Comparison of ENCODE assay signal across 11 mouse cellular contexts in genomic region chr17:27012909-27013308, GRCm38 (mm10). TPM values are rescaled to one million over a fixed set of nuclear protein-coding genes. Genes with fewer than 3 reads are reported as not detected.
DNase-seq lines count a peak whose midpoint lies in the region; ATAC-seq and TF ChIP-seq lines count a peak whose summit lies in the region.
"Had no signal": no experiment of that assay in that cellular context is flagged by ENCODE, and none has a peak within 500 bp of the region (broad histone marks: within the 10 kb centered on the region; RNA-seq: fewer than 3 reads in every experiment).

No protein-coding gene starts in this region.

- no peaks in the 10 kb centered on the region for H3K27me3 ChIP-seq in neural tube, embryonic 11.5 days (ENCODE audit: control insufficient read depth, insufficient read depth, low read length)
- H3K27me3 ChIP-seq in neural tube, embryonic 15.5 days (replicated peaks) = no peaks in the 10 kb centered on the region
- no peaks in the 10 kb centered on the region for H3K27me3 ChIP-seq in forebrain, postnatal 0 days (ENCODE audit: insufficient read depth, low read length)

- 0 out of 2 replicates have a peak overlapping the region, but pooled peaks have one; percentile 29 for H3K27ac ChIP-seq in neural tube, embryonic 11.5 days (ENCODE audit: low read depth, low read length)
- no peak overlapping the region for H3K27ac ChIP-seq in neural tube, embryonic 15.5 days (replicated peaks)
- H3K27ac ChIP-seq in left cerebral cortex, adult 2 months = peak overlapping the region; percentile 42
- no peak overlapping the region for H3K27ac ChIP-seq in forebrain, postnatal 0 days (ENCODE audit: low read depth, low read length)
- H3K27ac ChIP-seq: hindbrain, embryonic 14.5 days had no signal

- WGBS in neural tube, embryonic 11.5 days = 22% methylated on average over 6 of the region's 6 CpGs
- 18% methylated on average over 6 of the region's 6 CpGs for WGBS in neural tube, embryonic 15.5 days
- WGBS in forebrain, postnatal 0 days = 44% methylated on average over 6 of the region's 6 CpGs

- H3K36me3 ChIP-seq in neural tube, embryonic 11.5 days (ENCODE audit: control insufficient read depth, insufficient read depth, low read length) = no peaks in the 10 kb centered on the region
- no peaks in the 10 kb centered on the region for H3K36me3 ChIP-seq in neural tube, embryonic 15.5 days
- no peaks in the 10 kb centered on the region for H3K36me3 ChIP-seq in forebrain, postnatal 0 days (ENCODE audit: insufficient read depth)

- H3K9ac ChIP-seq in neural tube, embryonic 11.5 days (ENCODE audit: low read length) = peak overlapping the region; percentile 14; the same call in 1 of the 2 replicates
- no peak overlapping the region for H3K9ac ChIP-seq in neural tube, embryonic 15.5 days (replicated peaks)
- H3K9ac ChIP-seq in forebrain, postnatal 0 days = no peak overlapping the region
- H3K9ac ChIP-seq: hindbrain, embryonic 14.5 days had no signal

- peak; percentile 40 for DNase-seq in CD4-positive, CD25-positive, alpha-beta regulatory T cell, adult 2 months (ENCODE audit: low read depth, low spot score)
- peak; percentile 43 for DNase-seq in neural tube, embryonic 11.5 days (ENCODE audit: low spot score)
- DNase-seq in left cerebral cortex, adult 2 months (ENCODE audit: extremely low spot score in 1 of 2, low spot score in 2 of 2) = peak in 1 of 2 experiments; percentile 46
- peak; percentile 41 for DNase-seq in mesoderm, embryonic 11.5 days (ENCODE audit: low read depth, low spot score)
- no peak for DNase-seq in urinary bladder, adult 18-20 months (ENCODE audit: low spot score in 2 of 2)
- no peak for DNase-seq in forebrain, postnatal 0 days
- DNase-seq: cerebellum, adult 11-12 months; layer of hippocampus, adult 9-11 months had no signal

- peaks cover under 1% of the 10 kb centered on the region; the same call in 1 of the 2 replicates for H3K4me1 ChIP-seq in neural tube, embryonic 11.5 days (ENCODE audit: control insufficient read depth, insufficient read depth, low read length)
- H3K4me1 ChIP-seq in neural tube, embryonic 15.5 days = peaks cover 17% of the 10 kb centered on the region
- H3K4me1 ChIP-seq in forebrain, postnatal 0 days (ENCODE audit: insufficient read depth) = no peaks in the 10 kb centered on the region; the same call in 1 of the 2 replicates

- no peak overlapping the region; the same call in 1 of the 2 replicates for H3K4me2 ChIP-seq in neural tube, embryonic 11.5 days (ENCODE audit: low read depth)
- no peak overlapping the region for H3K4me2 ChIP-seq in neural tube, embryonic 15.5 days
- no peak overlapping the region for H3K4me2 ChIP-seq in forebrain, postnatal 0 days (ENCODE audit: low read depth)
- H3K4me2 ChIP-seq: hindbrain, embryonic 14.5 days had no signal

- intact Hi-C loops in left cerebral cortex, adult 2 months (cut with DNase I) = loop anchor here (5.0 kb wide), 1 partner anchor 66 kb away; no protein-coding TSS in a partner anchor

- no peak overlapping the region for H3K4me3 ChIP-seq in neural tube, embryonic 11.5 days (ENCODE audit: low read depth, low read length)
- no peak overlapping the region for H3K4me3 ChIP-seq in neural tube, embryonic 15.5 days (replicated peaks)
- H3K4me3 ChIP-seq in left cerebral cortex, adult 2 months = no peak overlapping the region
- H3K4me3 ChIP-seq in forebrain, postnatal 0 days (ENCODE audit: low read depth, low read length) = no peak overlapping the region

- ATAC-seq in CD4-positive, CD25-positive, alpha-beta regulatory T cell, adult 4 months = no peak
- no peak for ATAC-seq in neural tube, embryonic 11.5 days (ENCODE audit: insufficient read depth, low FRiP score, low TSS enrichment)
- no peak for ATAC-seq in neural tube, embryonic 15.5 days (ENCODE audit: low FRiP score)
- ATAC-seq in forebrain, postnatal 0 days = no peak

- no peaks in the 10 kb centered on the region for H3K9me3 ChIP-seq in neural tube, embryonic 11.5 days (ENCODE audit: control insufficient read depth, low read length)
- no peaks in the 10 kb centered on the region for H3K9me3 ChIP-seq in neural tube, embryonic 15.5 days (replicated peaks)
- H3K9me3 ChIP-seq in forebrain, postnatal 0 days (ENCODE audit: low read length) = no peaks in the 10 kb centered on the region

- TF ChIP-seq CTCF in left cerebral cortex, adult 2 months (IDR thresholded peaks at IDR 0.05) = no peak
- TF ChIP-seq CTCF in forebrain, postnatal 0 days (IDR thresholded peaks at IDR 0.05; ENCODE audit: low read depth) = no peak

RNA-seq across cellular contexts. Expression of gene Bak1, which starts 15.9 kb away (rescaled TPM):
- polyA plus RNA-seq in CD4-positive, CD25-positive, alpha-beta regulatory T cell, adult 4 months (2017; shearing (Covaris generic)) = 1 to 10 TPM; 3.2 to 4.8 TPM
- 8.2 and 8.3 TPM in 2 replicates for polyA plus RNA-seq in neural tube, embryonic 11.5 days (2014; fragmentation: Nextera tagmentation; extraction: Ambion mirVana)
- 4.5 TPM in 2 replicates for polyA plus RNA-seq in neural tube, embryonic 15.5 days (2015; fragmentation: Nextera tagmentation; extraction: Ambion mirVana)
- 10 to 100 TPM; 13.0 to 14.0 TPM for total RNA-seq in left cerebral cortex, adult 2 months (2021)
- total RNA-seq in forebrain, postnatal 0 days (2014; rRNA removed) = 36.5 and 48.1 TPM in 2 replicates
- polyA plus RNA-seq in forebrain, postnatal 0 days (2015; fragmentation: Nextera tagmentation; extraction: Ambion mirVana) = 2.5 and 3.5 TPM in 2 replicates

RNA-seq across cellular contexts. Expression of gene Zbtb9, which starts 39.9 kb away (rescaled TPM):
- 10 to 100 TPM; 11.5 to 15.6 TPM for polyA plus RNA-seq in CD4-positive, CD25-positive, alpha-beta regulatory T cell, adult 4 months (2017; shearing (Covaris generic))
- polyA plus RNA-seq in neural tube, embryonic 11.5 days (2014; fragmentation: Nextera tagmentation; extraction: Ambion mirVana) = 13.5 and 14.1 TPM in 2 replicates
- 15.9 and 16.0 TPM in 2 replicates for polyA plus RNA-seq in neural tube, embryonic 15.5 days (2015; fragmentation: Nextera tagmentation; extraction: Ambion mirVana)
- total RNA-seq in left cerebral cortex, adult 2 months (2021) = 10 to 100 TPM; 16.3 to 18.3 TPM
- total RNA-seq in forebrain, postnatal 0 days (2014; rRNA removed) = 20.9 and 22.5 TPM in 2 replicates
- polyA plus RNA-seq in forebrain, postnatal 0 days (2015; fragmentation: Nextera tagmentation; extraction: Ambion mirVana) = 4.2 and 6.8 TPM in 2 replicates

RNA-seq across cellular contexts. Expression of gene Itpr3, which starts 44.2 kb away (rescaled TPM):
- 1 to 10 TPM; 8.2 to 8.6 TPM for polyA plus RNA-seq in CD4-positive, CD25-positive, alpha-beta regulatory T cell, adult 4 months (2017; shearing (Covaris generic))
- polyA plus RNA-seq in neural tube, embryonic 11.5 days (2014; fragmentation: Nextera tagmentation; extraction: Ambion mirVana) = 1.2 and 1.4 TPM in 2 replicates
- polyA plus RNA-seq in neural tube, embryonic 15.5 days (2015; fragmentation: Nextera tagmentation; extraction: Ambion mirVana) = 0.82 and 2.9 TPM in 2 replicates
- total RNA-seq in left cerebral cortex, adult 2 months (2021) = 1 to 10 TPM; 2.2 to 3.3 TPM
- 1.8 and 2.9 TPM in 2 replicates for total RNA-seq in forebrain, postnatal 0 days (2014; rRNA removed)
- polyA plus RNA-seq in forebrain, postnatal 0 days (2015; fragmentation: Nextera tagmentation; extraction: Ambion mirVana) = 0.30 TPM in 2 replicates

Comparison
In these comparisons a context has a peak if more than half of its experiments do, and no peak if none do; other contexts are left out.
1. H3K27ac ChIP-seq: peak in neural tube, embryonic 11.5 days (single experiment) and left cerebral cortex, adult 2 months (single experiment); none in neural tube, embryonic 15.5 days (single experiment) and forebrain, postnatal 0 days (single experiment).
2. DNase-seq: peak in CD4-positive, CD25-positive, alpha-beta regulatory T cell, adult 2 months (single experiment), neural tube, embryonic 11.5 days (single experiment) and mesoderm, embryonic 11.5 days (single experiment); none in urinary bladder, adult 18-20 months (0 of 2) and forebrain, postnatal 0 days (single experiment).